In genomic region chr8:120292316-120293107, GRCm38 (mm10) we compare ENCODE assay signal across 9 mouse cellular contexts.
A peak's percentile ranks its signal among the peaks of the same experiment; 100 is the strongest.
DNase-seq lines count a peak whose midpoint lies in the region; ATAC-seq and TF ChIP-seq lines count a peak whose summit lies in the region.
"Had no signal": no experiment of that assay in that cellular context is flagged by ENCODE, and none has a peak within 500 bp of the region (broad histone marks: within the 10 kb centered on the region; RNA-seq: fewer than 3 reads in every experiment).

No protein-coding gene starts in this region.

- no peak for TF ChIP-seq CTCF in MEL (IDR thresholded peaks at IDR 0.05 in 2 of 3, conservative IDR thresholded peaks at IDR 0.05 in 1 of 3; ENCODE audit: control insufficient read depth in 1 of 3, insufficient read depth in 1 of 3, low read depth in 2 of 3, low read length in 3 of 3, poor library complexity in 1 of 3, severe bottlenecking in 1 of 3)

- 61% methylated on average over 8 of the region's 8 CpGs for WGBS in forebrain, embryonic 10.5 days
- 56% methylated on average over 8 of the region's 8 CpGs for WGBS in stomach, embryonic 14.5 days

- no peak overlapping the region for H3K4me2 ChIP-seq in stomach, embryonic 14.5 days (replicated peaks; ENCODE audit: low read depth, low read length)
- H3K4me2 ChIP-seq: embryonic facial prominence, embryonic 15.5 days had no signal

- peaks cover 4 to 17% of the 10 kb centered on the region in 2 experiments; a peak in 3 of 4 replicates for H3K4me1 ChIP-seq in MEL (ENCODE audit: control insufficient read depth in 1 of 2, insufficient read depth in 2 of 2, low read length in 2 of 2)
- H3K4me1 ChIP-seq in forebrain, embryonic 10.5 days: peaks cover 100% of the 10 kb centered on the region
- H3K4me1 ChIP-seq in stomach, embryonic 14.5 days (ENCODE audit: control insufficient read depth, insufficient read depth, low read length): peaks cover 62% of the 10 kb centered on the region

- no peaks in the 10 kb centered on the region for H3K79me2 ChIP-seq in MEL (ENCODE audit: control insufficient read depth, insufficient read depth, low read length, poor library complexity)

- no peak for ATAC-seq in stomach, embryonic 14.5 days (ENCODE audit: insufficient number of reproducible peaks, insufficient read depth, low FRiP score, low read depth)
- no peak for ATAC-seq in megakaryocyte, adult 5-6 weeks (ENCODE audit: poor library complexity, severe bottlenecking)

- no peaks in the 10 kb centered on the region for H3K27me3 ChIP-seq in MEL (ENCODE audit: control insufficient read depth in 1 of 2, insufficient read depth in 2 of 2, low read length in 2 of 2)
- H3K27me3 ChIP-seq in forebrain, embryonic 10.5 days (ENCODE audit: poor library complexity, severe bottlenecking): peaks cover 89% of the 10 kb centered on the region
- no peaks in the 10 kb centered on the region for H3K27me3 ChIP-seq in stomach, embryonic 14.5 days (ENCODE audit: control insufficient read depth, insufficient read depth, low read length)
- H3K27me3 ChIP-seq: embryonic facial prominence, embryonic 15.5 days had no signal

- H3K9ac ChIP-seq in MEL (ENCODE audit: control insufficient read depth, low read depth, low read length, poor library complexity, severe bottlenecking): no peak overlapping the region
- H3K9ac ChIP-seq in stomach, embryonic 14.5 days (replicated peaks; ENCODE audit: low read depth, low read length): no peak overlapping the region
- H3K9ac ChIP-seq: embryonic facial prominence, embryonic 15.5 days had no signal

- peaks cover 0 to 5% of the 10 kb centered on the region in 2 experiments; a peak in 2 of 4 replicates for H3K36me3 ChIP-seq in MEL (ENCODE audit: control insufficient read depth in 1 of 2, insufficient read depth in 2 of 2, low read length in 2 of 2)
- H3K36me3 ChIP-seq in forebrain, embryonic 10.5 days (replicated peaks): no peaks in the 10 kb centered on the region
- H3K36me3 ChIP-seq in stomach, embryonic 14.5 days (ENCODE audit: control insufficient read depth, insufficient read depth, low read length): no peaks in the 10 kb centered on the region
- H3K36me3 ChIP-seq: embryonic facial prominence, embryonic 15.5 days had no signal

- no peak for TF ChIP-seq RAD21 in MEL (IDR thresholded peaks at IDR 0.05; ENCODE audit: low read depth, low read length)

- no peak for TF ChIP-seq EP300 in MEL (IDR thresholded peaks at IDR 0.05; ENCODE audit: low read depth in 1 of 2, low read length in 2 of 2)

- peak; percentile 66 to 80 for DNase-seq in cerebellum, postnatal 14 days
- no peak for DNase-seq in cerebellum, adult 18-20 months
- no peak for DNase-seq in MEL (ENCODE audit: low read depth, low spot score)
- no peak for DNase-seq in forebrain, embryonic 10.5 days (ENCODE audit: extremely low spot score, low spot score)
- DNase-seq in layer of hippocampus, adult 8-10 months (ENCODE audit: low spot score in 2 of 2): peak; percentile 70 to 86
- peak; percentile 64 for DNase-seq in mesoderm, embryonic 11.5 days (ENCODE audit: low read depth, low spot score)

- no peaks in the 10 kb centered on the region for H3K9me3 ChIP-seq in MEL (replicated peaks; ENCODE audit: insufficient read depth, low read length)
- H3K9me3 ChIP-seq in forebrain, embryonic 10.5 days: no peaks in the 10 kb centered on the region
- no peaks in the 10 kb centered on the region for H3K9me3 ChIP-seq in stomach, embryonic 14.5 days (ENCODE audit: control insufficient read depth, low read depth, low read length)
- H3K9me3 ChIP-seq: embryonic facial prominence, embryonic 15.5 days had no signal

- H3K4me3 ChIP-seq in MEL (ENCODE audit: control insufficient read depth in 1 of 2, insufficient read depth in 1 of 2, low read depth in 2 of 2, low read length in 2 of 2): no peak overlapping the region
- peak overlapping the region; percentile 27; the same call in 1 of the 2 replicates for H3K4me3 ChIP-seq in forebrain, embryonic 10.5 days
- H3K4me3 ChIP-seq in stomach, embryonic 14.5 days (ENCODE audit: low read depth, low read length): no peak overlapping the region
- H3K4me3 ChIP-seq: embryonic facial prominence, embryonic 15.5 days had no signal

- no peak overlapping the region for H3K27ac ChIP-seq in MEL (ENCODE audit: control insufficient read depth, low read depth, low read length)
- peak overlapping the region; percentile 87 for H3K27ac ChIP-seq in forebrain, embryonic 10.5 days
- H3K27ac ChIP-seq in stomach, embryonic 14.5 days (ENCODE audit: low read length): peak overlapping the region; percentile 21; the same call in 1 of the 2 replicates
- H3K27ac ChIP-seq: embryonic facial prominence, embryonic 15.5 days had no signal

- no peak for TF ChIP-seq POLR2A in MEL (IDR thresholded peaks at IDR 0.05; ENCODE audit: control insufficient read depth in 1 of 2, insufficient read depth in 1 of 2, low read depth in 1 of 2, low read length in 2 of 2, poor library complexity in 1 of 2)

TF ChIP-seq in MEL, 35 proteins besides CTCF, POLR2A, EP300 and RAD21:
- TF ChIP-seq ZKSCAN1 (IDR thresholded peaks at IDR 0.05; ENCODE audit: low read depth, low read length): peak; percentile 92
- no peak for TF ChIP-seq MAFK (IDR thresholded peaks at IDR 0.05; ENCODE audit: borderline replicate concordance, low read depth, low read length)
TF ChIP-seq in MEL: peak in this region for 1.

Comparison
In these comparisons a context has a peak if more than half of its experiments do, and no peak if none do; other contexts are left out.
1. DNase-seq: peak in cerebellum, postnatal 14 days (2 of 2), layer of hippocampus, adult 8-10 months (2 of 2) and mesoderm, embryonic 11.5 days (single experiment); none in cerebellum, adult 18-20 months (0 of 2), MEL (single experiment) and forebrain, embryonic 10.5 days (single experiment).